Mouse (Mus musculus): ENCODE measurements around the gene Msrb2. TPM values are rescaled to one million over a fixed set of nuclear protein-coding genes. Genes with fewer than 3 reads are reported as not detected.

Msrb2 gene
- polyA plus RNA-seq, 1 experiment from 2014 or later, result 34.6 TPM

GRCm38 (mm10) chr2:19390411-19391143 is 19.3 kb downstream of the Msrb2 start:
- H3K4me1 ChIP-seq (replicated peaks), result 0 out of 2 replicates have a peak, but pooled peaks cover 5% of the 10 kb centered on the region
- no peak overlapping the region for H3K4me3 ChIP-seq
- H3K4me2 ChIP-seq, result no peak overlapping the region
- no peak overlapping the region for H3K9ac ChIP-seq
- H3K27ac ChIP-seq (ENCODE audit: poor library complexity, severe bottlenecking), result no peak overlapping the region
- no peak for ATAC-seq (ENCODE audit: insufficient number of reproducible peaks, low FRiP score)
- no peaks in the 10 kb centered on the region for H3K27me3 ChIP-seq (replicated peaks)
- H3K9me3 ChIP-seq (replicated peaks), result no peaks in the 10 kb centered on the region
- peaks cover 22% of the 10 kb centered on the region for H3K36me3 ChIP-seq
- WGBS, result 48% methylated on average over 7 of the region's 7 CpGs

GRCm38 (mm10) chr2:19391649-19392048 is 20.4 kb downstream of the Msrb2 start:
- H3K27ac ChIP-seq (ENCODE audit: poor library complexity, severe bottlenecking), result no peak overlapping the region
- ATAC-seq (ENCODE audit: insufficient number of reproducible peaks, low FRiP score), result no peak
- no peak overlapping the region for H3K4me3 ChIP-seq
- no peak overlapping the region for H3K4me2 ChIP-seq
- H3K4me1 ChIP-seq (replicated peaks), result 0 out of 2 replicates have a peak, but pooled peaks cover 5% of the 10 kb centered on the region
- H3K27me3 ChIP-seq (replicated peaks), result no peaks in the 10 kb centered on the region
- H3K36me3 ChIP-seq, result peaks cover 27% of the 10 kb centered on the region
- WGBS, result 89% methylated on average over 3 of the region's 3 CpGs
- H3K9ac ChIP-seq, result no peak overlapping the region
- no peaks in the 10 kb centered on the region for H3K9me3 ChIP-seq (replicated peaks)

GRCm38 (mm10) chr2:19392793-19393192 is 21.6 kb downstream of the Msrb2 start:
- Histone ChIP-seq H3K9ac (no peak overlapping the region), H3K4me1 (replicated peaks) (0 out of 2 replicates have a peak, but pooled peaks cover 5% of the 10 kb centered on the region), H3K4me3 (no peak overlapping the region), H3K36me3 (peaks cover 34% of the 10 kb centered on the region), H3K9me3 (replicated peaks) (peaks cover 6% of the 10 kb centered on the region; the same call in 1 of the 2 replicates), H3K27ac (ENCODE audit: poor library complexity, severe bottlenecking) (no peak overlapping the region), H3K27me3 (replicated peaks) (no peaks in the 10 kb centered on the region), H3K4me2 (no peak overlapping the region)
- ATAC-seq (ENCODE audit: insufficient number of reproducible peaks, low FRiP score), result no peak
- 29% methylated on average over 2 of the region's 2 CpGs for WGBS

GRCm38 (mm10) chr2:19405409-19405808 is 34.2 kb downstream of the Msrb2 start:
- no peak for ATAC-seq (ENCODE audit: insufficient number of reproducible peaks, low FRiP score)
- Histone ChIP-seq H3K4me1 (replicated peaks) (no peaks in the 10 kb centered on the region), H3K36me3 (no peaks in the 10 kb centered on the region), H3K27ac (ENCODE audit: poor library complexity, severe bottlenecking) (no peak overlapping the region), H3K27me3 (replicated peaks) (no peaks in the 10 kb centered on the region), H3K9me3 (replicated peaks) (no peaks in the 10 kb centered on the region; the same call in none of the 2 replicates), H3K4me2 (no peak overlapping the region), H3K4me3 (no peak overlapping the region), H3K9ac (no peak overlapping the region)
- WGBS, result 55% methylated on average over 5 of the region's 5 CpGs

GRCm38 (mm10) chr2:19406531-19406930 is 35.3 kb downstream of the Msrb2 start:
- Histone ChIP-seq H3K36me3 (no peaks in the 10 kb centered on the region), H3K4me1 (replicated peaks) (no peaks in the 10 kb centered on the region), H3K9me3 (replicated peaks) (no peaks in the 10 kb centered on the region; the same call in none of the 2 replicates), H3K27ac (ENCODE audit: poor library complexity, severe bottlenecking) (no peak overlapping the region), H3K4me3 (no peak overlapping the region), H3K27me3 (replicated peaks) (no peaks in the 10 kb centered on the region), H3K9ac (no peak overlapping the region), H3K4me2 (no peak overlapping the region)
- ATAC-seq (ENCODE audit: insufficient number of reproducible peaks, low FRiP score), result no peak
- WGBS, result 53% methylated on average over 3 of the region's 3 CpGs

GRCm38 (mm10) chr2:19414222-19414965 is 43.2 kb downstream of the Msrb2 start:
- Histone ChIP-seq H3K4me2 (peak overlapping the region; percentile 61), H3K27me3 (replicated peaks) (peaks cover 25% of the 10 kb centered on the region), H3K9ac (no peak overlapping the region; the same call in 1 of the 2 replicates), H3K4me3 (peak overlapping the region; percentile 29), H3K36me3 (no peaks in the 10 kb centered on the region), H3K27ac (ENCODE audit: poor library complexity, severe bottlenecking) (no peak overlapping the region), H3K4me1 (replicated peaks) (peaks cover 3% of the 10 kb centered on the region; the same call in 1 of the 2 replicates), H3K9me3 (replicated peaks) (no peaks in the 10 kb centered on the region; the same call in 1 of the 2 replicates)
- no peak for ATAC-seq (ENCODE audit: insufficient number of reproducible peaks, low FRiP score)
- 17% methylated on average over 19 of the region's 19 CpGs for WGBS

- peak overlapping the region; percentile 29 for H3K4me3 ChIP-seq
- peak overlapping the region; percentile 61 for H3K4me2 ChIP-seq
- H3K9me3 ChIP-seq (replicated peaks), result no peaks in the 10 kb centered on the region; the same call in 1 of the 2 replicates
- H3K36me3 ChIP-seq, result no peaks in the 10 kb centered on the region
- H3K27ac ChIP-seq (ENCODE audit: poor library complexity, severe bottlenecking), result no peak overlapping the region
- ATAC-seq (ENCODE audit: insufficient number of reproducible peaks, low FRiP score), result no peak
- WGBS, result 3% methylated on average over 6 of the region's 6 CpGs
- H3K27me3 ChIP-seq (replicated peaks), result peaks cover 31% of the 10 kb centered on the region
- H3K4me1 ChIP-seq (replicated peaks), result peaks cover 3% of the 10 kb centered on the region; the same call in 1 of the 2 replicates
- no peak overlapping the region; the same call in 1 of the 2 replicates for H3K9ac ChIP-seq
Observed at GRCm38 (mm10) chr2:19415063-19415521, 43.9 kb downstream of the Msrb2 start.

- no peak overlapping the region for H3K27ac ChIP-seq (ENCODE audit: poor library complexity, severe bottlenecking)
- H3K4me1 ChIP-seq (replicated peaks), result peaks cover 3% of the 10 kb centered on the region; the same call in 1 of the 2 replicates
- H3K9me3 ChIP-seq (replicated peaks), result no peaks in the 10 kb centered on the region
- ATAC-seq (ENCODE audit: insufficient number of reproducible peaks, low FRiP score), result no peak
- H3K27me3 ChIP-seq (replicated peaks), result peaks cover 38% of the 10 kb centered on the region
- 59% methylated on average over 6 of the region's 6 CpGs for whole genome bisulfite sequencing
- no peaks in the 10 kb centered on the region for H3K36me3 ChIP-seq
- no peak overlapping the region; the same call in 1 of the 2 replicates for H3K9ac ChIP-seq
- no peak overlapping the region for H3K4me2 ChIP-seq
- no peak overlapping the region for H3K4me3 ChIP-seq
Observed at GRCm38 (mm10) chr2:19416066-19416465, 44.8 kb downstream of the Msrb2 start.

- WGBS, result 39% methylated on average over 1 of the region's 1 CpGs
- H3K4me2 ChIP-seq, result no peak overlapping the region
- H3K4me1 ChIP-seq (replicated peaks), result peaks cover under 1% of the 10 kb centered on the region; the same call in 1 of the 2 replicates
- H3K36me3 ChIP-seq, result no peaks in the 10 kb centered on the region
- no peak for ATAC-seq (ENCODE audit: insufficient number of reproducible peaks, low FRiP score)
- H3K9me3 ChIP-seq (replicated peaks), result no peaks in the 10 kb centered on the region
- H3K27ac ChIP-seq (ENCODE audit: poor library complexity, severe bottlenecking), result no peak overlapping the region
- H3K4me3 ChIP-seq, result no peak overlapping the region
- peaks cover 57% of the 10 kb centered on the region for H3K27me3 ChIP-seq (replicated peaks)
- H3K9ac ChIP-seq, result no peak overlapping the region
Observed at GRCm38 (mm10) chr2:19419686-19420345, 48.6 kb downstream of the Msrb2 start.

GRCm38 (mm10) chr2:19422226-19422625 is 51.0 kb downstream of the Msrb2 start:
- peaks cover 62% of the 10 kb centered on the region for H3K27me3 ChIP-seq (replicated peaks)
- H3K4me2 ChIP-seq, result no peak overlapping the region
- no peak for ATAC-seq (ENCODE audit: insufficient number of reproducible peaks, low FRiP score)
- no peak overlapping the region for H3K27ac ChIP-seq (ENCODE audit: poor library complexity, severe bottlenecking)
- no peak overlapping the region for H3K9ac ChIP-seq
- H3K9me3 ChIP-seq (replicated peaks), result no peaks in the 10 kb centered on the region
- no peaks in the 10 kb centered on the region for H3K4me1 ChIP-seq (replicated peaks)
- H3K4me3 ChIP-seq, result no peak overlapping the region
- no peaks in the 10 kb centered on the region for H3K36me3 ChIP-seq

- Histone ChIP-seq H3K27me3 (replicated peaks) (peaks cover 68% of the 10 kb centered on the region), H3K4me3 (no peak overlapping the region), H3K4me1 (replicated peaks) (no peaks in the 10 kb centered on the region), H3K27ac (ENCODE audit: poor library complexity, severe bottlenecking) (no peak overlapping the region), H3K4me2 (no peak overlapping the region), H3K36me3 (no peaks in the 10 kb centered on the region), H3K9me3 (replicated peaks) (no peaks in the 10 kb centered on the region), H3K9ac (no peak overlapping the region)
- ATAC-seq (ENCODE audit: insufficient number of reproducible peaks, low FRiP score), result no peak
- 74% methylated on average over 6 of the region's 6 CpGs for WGBS
Observed at GRCm38 (mm10) chr2:19423086-19423485, 51.8 kb downstream of the Msrb2 start.
